Mouse (Mus musculus) central nervous system, embryonic 18 days (tissue): ENCODE results near the gene B4galt5. TPM values are rescaled to one million over a fixed set of nuclear protein-coding genes. Genes with fewer than 3 reads are reported as not detected.

Source experiments
- polyA plus RNA-seq: library from polyadenylated mRNA; depleted of rRNA; stranded (reverse); fragments of >200 nt; gene quantifications from 2 replicates; pipeline ENCODE4 v1.2.3, GENCODE M21; 2012; rRNA removed

The B4galt5 gene
- 29.9 and 37.3 TPM in 2 replicates for polyA plus RNA-seq

DNA sequence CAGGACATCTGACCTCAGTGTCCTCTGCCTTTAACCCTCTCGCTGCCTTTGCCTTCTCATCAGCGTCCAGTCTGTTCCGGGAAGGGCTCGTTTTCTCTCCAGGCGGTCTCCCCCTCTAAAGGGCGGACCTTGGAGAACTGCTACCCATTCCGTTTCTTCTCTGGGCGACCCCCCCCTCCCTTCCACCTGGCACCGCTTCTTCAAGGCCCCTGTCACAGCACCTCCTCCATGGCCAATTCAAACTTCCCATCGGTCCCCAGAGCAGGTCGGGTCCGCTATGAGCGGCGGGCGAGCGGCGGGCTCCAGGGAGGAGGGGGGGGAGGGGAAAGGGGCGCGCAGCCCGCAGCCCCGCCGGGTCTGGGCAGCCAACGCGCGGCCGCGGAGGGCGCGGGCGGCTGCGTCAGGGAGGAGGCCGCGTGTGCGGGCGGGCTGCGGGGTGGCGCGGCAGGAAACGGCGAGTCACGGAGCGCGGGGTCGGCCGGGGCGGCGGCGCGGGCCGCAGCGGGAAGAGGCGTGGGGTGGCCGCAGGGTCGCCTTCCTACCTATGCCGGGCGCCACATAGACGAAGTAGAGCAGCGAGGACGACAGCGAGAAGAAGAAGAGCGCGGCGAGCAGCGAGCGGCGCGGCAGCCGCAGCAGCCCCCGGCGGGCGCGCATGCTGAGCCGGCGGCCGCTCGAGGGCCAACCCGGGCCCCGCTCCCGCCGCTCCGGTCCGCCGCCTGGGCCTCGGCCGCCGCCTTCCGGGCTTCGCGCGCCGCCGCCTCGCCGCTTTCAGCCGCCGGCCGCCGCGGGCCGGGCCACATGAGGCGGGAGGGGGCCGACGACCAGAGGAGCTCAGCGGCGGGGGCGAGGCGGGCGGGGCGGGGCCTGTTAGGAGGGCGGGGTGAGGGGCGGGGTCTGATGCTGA is at the start of gene B4galt5:
Gene B4galt5, minus strand, starts transcription at position 808 of the 907 bp plus-strand sequence.

Other genes with a start within 250 kb of the B4galt5 start
- 8.2 and 9.4 TPM in 2 replicates for gene Kcnb1, start 159.0 kb downstream of the B4galt5 start, polyA plus RNA-seq
- gene Ptgis, start 108.6 kb downstream of the B4galt5 start, polyA plus RNA-seq: 3.5 and 4.7 TPM in 2 replicates
- gene Slc9a8, start 72.5 kb upstream of the B4galt5 start, polyA plus RNA-seq: 36.3 and 36.4 TPM in 2 replicates
- gene Rnf114, start 143.5 kb upstream of the B4galt5 start, polyA plus RNA-seq: 99.2 and 101 TPM in 2 replicates
- 36.9 and 41.0 TPM in 2 replicates for gene Spata2, start 143.7 kb upstream of the B4galt5 start, polyA plus RNA-seq
- 4.3 and 4.5 TPM in 2 replicates for gene Snai1, start 189.0 kb upstream of the B4galt5 start, polyA plus RNA-seq